Mouse (Mus musculus): ENCODE measurements around the gene Zfp750.

The Zfp750 gene

GRCm38 (mm10) chr11:121519131-121519530 lies at the start of gene Zfp750:
Gene Zfp750, minus strand, starts transcription at chr11:121519333.
- in situ Hi-C loops (cut with MboI, MseI) = no loop called here

GRCm38 (mm10) chr11:121564265-121564664 lies 45.1 kb upstream of the Zfp750 start:
- in situ Hi-C loops (cut with MboI, MseI) = no loop called here

GRCm38 (mm10) chr11:121563312-121563711 lies 44.2 kb upstream of the Zfp750 start:
- in situ Hi-C loops (cut with MboI, MseI) = no loop called here

- in situ Hi-C loops (cut with MboI, MseI) = no loop called here
Observed at GRCm38 (mm10) chr11:121560294-121560663, 41.1 kb upstream of the Zfp750 start.

- in situ Hi-C loops (cut with MboI, MseI) = loop anchor here (5.0 kb wide), 1 partner anchor 82 kb away; no protein-coding TSS in a partner anchor
Observed at GRCm38 (mm10) chr11:121559527-121560293, 40.6 kb upstream of the Zfp750 start.

- in situ Hi-C loops (cut with MboI, MseI) = loop anchor here (5.0 kb wide), 1 partner anchor 81 kb away; no protein-coding TSS in a partner anchor
Observed at GRCm38 (mm10) chr11:121558522-121558921, 39.4 kb upstream of the Zfp750 start.

- in situ Hi-C loops (cut with MboI, MseI) = loop anchor here (5.0 kb wide), 1 partner anchor 81 kb away; no protein-coding TSS in a partner anchor
Observed at GRCm38 (mm10) chr11:121557946-121558345, 38.8 kb upstream of the Zfp750 start.

- in situ Hi-C loops (cut with MboI, MseI) = loop anchor here (5.0 kb wide), 1 partner anchor 79 kb away; no protein-coding TSS in a partner anchor
Observed at GRCm38 (mm10) chr11:121556727-121557126, 37.6 kb upstream of the Zfp750 start.

GRCm38 (mm10) chr11:121553458-121553857 lies 34.3 kb upstream of the Zfp750 start:
- in situ Hi-C loops (cut with MboI, MseI) = no loop called here

- in situ Hi-C loops (cut with MboI, MseI) = no loop called here
Observed at GRCm38 (mm10) chr11:121552846-121553457, 33.8 kb upstream of the Zfp750 start.

GRCm38 (mm10) chr11:121552167-121552566 lies 33.0 kb upstream of the Zfp750 start:
- in situ Hi-C loops (cut with MboI, MseI) = no loop called here

- in situ Hi-C loops (cut with MboI, MseI) = no loop called here
Observed at GRCm38 (mm10) chr11:121551206-121551799, 32.2 kb upstream of the Zfp750 start.

GRCm38 (mm10) chr11:121549843-121550647 lies 30.9 kb upstream of the Zfp750 start:
- in situ Hi-C loops (cut with MboI, MseI) = no loop called here

- in situ Hi-C loops (cut with MboI, MseI) = no loop called here
Observed at GRCm38 (mm10) chr11:121548996-121549842, 30.1 kb upstream of the Zfp750 start.

GRCm38 (mm10) chr11:121547925-121548324 lies 28.8 kb upstream of the Zfp750 start:
- in situ Hi-C loops (cut with MboI, MseI) = no loop called here

GRCm38 (mm10) chr11:121547234-121547633 lies 28.1 kb upstream of the Zfp750 start:
- in situ Hi-C loops (cut with MboI, MseI) = no loop called here

- in situ Hi-C loops (cut with MboI, MseI) = no loop called here
Observed at GRCm38 (mm10) chr11:121545398-121546034, 26.4 kb upstream of the Zfp750 start.

GRCm38 (mm10) chr11:121544755-121545397 lies 25.7 kb upstream of the Zfp750 start:
- in situ Hi-C loops (cut with MboI, MseI) = no loop called here

GRCm38 (mm10) chr11:121543922-121544321 lies 24.8 kb upstream of the Zfp750 start:
- in situ Hi-C loops (cut with MboI, MseI) = no loop called here

Measured in T-helper 1 cell (primary cell).